Mouse (Mus musculus) liver, embryonic 11.5 days (tissue): ENCODE data around the gene Taf12. TPM values are rescaled to one million over a fixed set of nuclear protein-coding genes. Genes with fewer than 3 reads are reported as not detected.

Experiments used
- ATAC-seq: fragments of 200-750 bp; cut with Nextera tagmentation; replicated peaks from 2 replicates; pipeline ENCODE4 v1.8.0; 2017; ENCODE audit warnings: moderate number of reproducible peaks, mild to moderate bottlenecking, moderate TSS enrichment, moderate library complexity; ENCODE audit not compliant: low FRiP score
- DNase-seq: peaks from one replicate; pipeline ENCODE4 v3.0.0-alpha.2; 2017; ENCODE audit warnings: low spot score
- H3K27ac ChIP-seq: fragments of 300-500 bp; sonication (generic); 2 replicates; pipeline ENCODE4 v1.5.1; 2014; ENCODE audit warnings: mild to moderate bottlenecking, low read depth, low read length, control low read depth
- H3K27me3 ChIP-seq: fragments of 300-500 bp; sonication (generic); replicated peaks from 2 replicates; pipeline ENCODE4 v1.6.1; 2014; ENCODE audit warnings: low read length, mixed read lengths; ENCODE audit not compliant: control insufficient read depth, insufficient read depth
- H3K36me3 ChIP-seq: fragments of 300-500 bp; sonication (generic); 2 replicates; pipeline ENCODE4 v1.6.1; 2014; ENCODE audit warnings: mild to moderate bottlenecking, low read length, moderate library complexity, mixed read lengths; ENCODE audit not compliant: control insufficient read depth, insufficient read depth
- H3K4me1 ChIP-seq: fragments of 300-500 bp; sonication (generic); replicated peaks from 2 replicates; pipeline ENCODE4 v1.6.1; 2014; ENCODE audit warnings: low read length, mixed read lengths; ENCODE audit not compliant: control insufficient read depth, insufficient read depth
- H3K4me2 ChIP-seq: fragments of 300-500 bp; sonication (generic); 2 replicates; pipeline ENCODE4 v1.6.1; 2014; ENCODE audit warnings: mild to moderate bottlenecking, control low read depth, moderate library complexity
- H3K4me3 ChIP-seq: fragments of 300-500 bp; sonication (generic); 2 replicates; pipeline ENCODE4 v1.5.1; 2014; ENCODE audit warnings: low read depth, low read length, control low read depth
- H3K9ac ChIP-seq: fragments of 300-500 bp; sonication (generic); 2 replicates; pipeline ENCODE4 v1.6.1; 2014; ENCODE audit warnings: low read depth, low read length, control low read depth
- H3K9me3 ChIP-seq: fragments of 300-500 bp; sonication (generic); 2 replicates; pipeline ENCODE4 v1.6.1; 2016; ENCODE audit warnings: low read length, inconsistent platforms, mixed read lengths; ENCODE audit not compliant: control insufficient read depth
- WGBS: fragments of 180-500 bp; shearing (Covaris S2); extraction: QIAGEN DNeasy Blood & Tissue Kit; methylation state at CpG from one replicate; pipeline ENCODE4 v1.1.7; 2014; 5-methylcytosine and 5-hydroxymethylcytosine counted together
- polyA plus RNA-seq: library from polyadenylated mRNA; unstranded; fragments of >200 nt; fragmentation: Nextera tagmentation; extraction: Ambion mirVana; gene quantifications from 2 replicates; pipeline ENCODE4 v1.2.1, GENCODE M21; 2014

Gene Taf12
- polyA plus RNA-seq, 1 experiment from 2014 or later, result 80.2 TPM

DNA sequence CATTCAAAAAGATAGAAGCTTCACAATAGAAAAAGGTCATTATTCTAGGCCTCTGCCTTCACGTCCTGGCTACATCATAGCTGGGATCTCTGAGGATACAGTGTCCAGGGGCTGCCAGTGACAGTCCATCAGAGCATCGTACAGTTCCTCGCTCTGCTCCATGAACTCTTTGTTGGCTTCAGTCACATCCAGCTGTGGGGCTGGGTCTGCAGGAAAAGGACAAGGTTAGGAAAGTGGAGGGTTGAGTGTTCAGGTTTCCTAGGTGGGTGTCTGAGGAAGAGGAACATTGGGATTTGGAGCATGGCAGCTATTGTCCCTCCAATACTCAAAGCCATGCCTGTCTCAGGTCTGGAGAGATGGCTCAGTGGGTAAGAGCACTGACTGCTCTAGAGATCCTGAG is 37.6 kb downstream of the Taf12 start:
- Histone ChIP-seq H3K27me3 (no peaks in the 10 kb centered on the region), H3K4me3 (no peak overlapping the region), H3K9ac (no peak overlapping the region), H3K4me2 (no peak overlapping the region), H3K36me3 (peaks cover 27% of the 10 kb centered on the region), H3K4me1 (peaks cover 11% of the 10 kb centered on the region), H3K9me3 (no peaks in the 10 kb centered on the region), H3K27ac (no peak overlapping the region)
- ATAC-seq (peak; percentile 47; the same call in 1 of the 2 replicates), DNase-seq (peak; percentile 55)
- 36% methylated on average over 3 of the region's 3 CpGs for WGBS

DNA sequence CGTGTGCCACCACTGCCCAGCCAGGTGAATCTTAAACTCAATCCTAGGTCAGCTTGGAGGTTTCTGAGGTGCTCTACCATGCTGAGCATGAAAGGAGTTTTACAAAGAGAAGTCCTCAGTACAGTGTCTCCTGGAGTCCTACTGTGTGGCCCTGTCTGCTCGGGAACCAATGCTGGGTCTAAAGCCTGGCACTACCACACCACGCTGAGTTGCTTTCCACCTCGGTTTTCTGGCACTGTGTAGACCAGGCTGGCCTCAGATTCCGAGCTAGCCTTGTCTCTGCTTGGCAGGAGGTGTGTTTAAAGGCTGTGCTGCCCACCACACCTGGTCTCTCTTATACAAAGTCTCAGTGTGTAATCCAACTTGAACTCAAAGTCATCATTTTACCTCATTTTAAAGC is 38.5 kb downstream of the Taf12 start:
- Histone ChIP-seq H3K4me1 (peaks cover 11% of the 10 kb centered on the region), H3K9ac (no peak overlapping the region), H3K36me3 (peaks cover 30% of the 10 kb centered on the region), H3K4me2 (no peak overlapping the region), H3K27ac (no peak overlapping the region), H3K27me3 (no peaks in the 10 kb centered on the region), H3K4me3 (no peak overlapping the region), H3K9me3 (no peaks in the 10 kb centered on the region)
- 80% methylated on average over 5 of the region's 5 CpGs for WGBS
- DNase-seq (no peak), ATAC-seq (no peak)

DNA sequence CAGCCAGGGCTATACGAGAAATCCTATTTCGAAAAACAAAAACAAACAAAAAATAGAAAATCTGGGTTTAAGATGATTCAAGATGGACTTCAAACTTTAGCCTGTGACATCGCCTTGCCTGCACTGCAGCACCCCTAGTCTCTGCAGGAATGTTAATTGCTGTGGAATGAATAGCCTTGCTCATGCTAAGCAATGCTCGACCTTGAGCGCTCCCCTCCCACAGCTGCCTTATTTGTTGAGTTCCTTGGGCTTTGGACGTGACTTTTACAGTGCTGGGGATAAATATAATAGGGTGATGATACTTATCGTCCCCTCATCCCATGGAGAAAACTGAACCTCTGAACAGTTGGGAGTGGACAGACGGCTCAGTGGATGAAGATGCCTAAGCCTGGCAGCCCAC is 41.5 kb downstream of the Taf12 start:
- Histone ChIP-seq H3K27ac (no peak overlapping the region), H3K4me3 (no peak overlapping the region), H3K9me3 (no peaks in the 10 kb centered on the region), H3K4me1 (no peaks in the 10 kb centered on the region; the same call in 1 of the 2 replicates), H3K9ac (no peak overlapping the region), H3K4me2 (no peak overlapping the region), H3K36me3 (peaks cover 24% of the 10 kb centered on the region), H3K27me3 (no peaks in the 10 kb centered on the region)
- 94% methylated on average over 8 of the region's 8 CpGs for WGBS
- ATAC-seq (no peak), DNase-seq (no peak)

DNA sequence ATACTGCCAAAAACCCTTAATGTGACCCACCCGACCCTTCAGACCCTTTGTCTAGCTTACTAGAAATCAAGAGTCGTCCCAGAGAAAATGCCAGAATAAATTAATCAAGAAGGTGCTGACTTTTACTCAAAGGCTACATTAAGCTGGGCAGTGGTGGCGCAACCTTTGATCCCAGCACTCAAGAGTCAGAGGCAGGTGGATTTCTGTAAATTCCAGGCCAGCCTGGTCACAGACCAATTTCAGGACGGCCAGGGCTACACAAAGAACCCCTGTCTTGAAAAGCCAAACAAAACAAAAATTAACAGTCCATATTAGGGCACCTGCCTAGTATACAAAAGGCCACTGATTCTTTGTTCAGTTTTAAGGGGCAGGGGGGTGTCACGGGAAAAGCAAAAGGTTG is 52.3 kb downstream of the Taf12 start:
- DNase-seq (no peak), ATAC-seq (no peak)
- Histone ChIP-seq H3K27me3 (no peaks in the 10 kb centered on the region), H3K4me1 (peaks cover 8% of the 10 kb centered on the region), H3K9ac (no peak overlapping the region), H3K4me3 (no peak overlapping the region), H3K36me3 (peaks cover 9% of the 10 kb centered on the region), H3K27ac (no peak overlapping the region), H3K9me3 (no peaks in the 10 kb centered on the region), H3K4me2 (no peak overlapping the region)
- WGBS, result 82% methylated on average over 5 of the region's 5 CpGs

DNA sequence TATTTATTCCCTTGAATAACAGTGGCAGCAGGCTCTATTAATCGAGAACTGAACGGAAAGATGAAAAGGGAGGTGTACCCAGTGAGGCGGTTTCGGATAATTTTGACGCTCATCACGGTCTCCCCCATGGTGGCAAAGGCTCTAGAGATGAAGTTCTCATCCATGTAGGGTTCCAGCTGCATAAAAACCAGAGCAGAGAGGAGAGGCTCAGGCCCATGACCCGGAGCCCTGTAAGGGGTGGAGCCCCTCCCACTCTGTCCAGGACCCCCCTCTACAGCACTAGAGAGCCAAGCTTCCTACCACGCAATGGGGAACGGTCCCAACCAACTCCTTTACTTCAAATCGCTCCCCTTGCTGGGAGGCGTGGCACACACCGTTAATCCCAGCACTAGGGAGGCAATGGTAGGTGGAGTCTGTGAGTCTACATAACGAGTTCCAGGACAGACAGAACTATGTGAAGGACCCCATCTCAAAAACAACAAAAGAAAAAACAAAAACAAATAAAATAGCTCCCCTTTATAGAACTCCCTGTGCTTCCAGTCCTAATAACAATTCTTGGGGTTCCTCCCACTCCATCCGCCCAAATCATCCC is 54.3 kb downstream of the Taf12 start:
- peaks cover 22% of the 10 kb centered on the region for H3K36me3 ChIP-seq
- 43% methylated on average over 14 of the region's 14 CpGs for WGBS
- no peaks in the 10 kb centered on the region for H3K27me3 ChIP-seq
- ATAC-seq, result peak; percentile 15; the same call in 1 of the 2 replicates
- peak overlapping the region; percentile 70 for H3K4me3 ChIP-seq
- peak overlapping the region; percentile 92 for H3K4me2 ChIP-seq
- no peak overlapping the region; the same call in 1 of the 2 replicates for H3K27ac ChIP-seq
- peaks cover 8% of the 10 kb centered on the region for H3K4me1 ChIP-seq
- H3K9me3 ChIP-seq, result no peaks in the 10 kb centered on the region
- no peak for DNase-seq
- peak overlapping the region; percentile 87 for H3K9ac ChIP-seq

DNA sequence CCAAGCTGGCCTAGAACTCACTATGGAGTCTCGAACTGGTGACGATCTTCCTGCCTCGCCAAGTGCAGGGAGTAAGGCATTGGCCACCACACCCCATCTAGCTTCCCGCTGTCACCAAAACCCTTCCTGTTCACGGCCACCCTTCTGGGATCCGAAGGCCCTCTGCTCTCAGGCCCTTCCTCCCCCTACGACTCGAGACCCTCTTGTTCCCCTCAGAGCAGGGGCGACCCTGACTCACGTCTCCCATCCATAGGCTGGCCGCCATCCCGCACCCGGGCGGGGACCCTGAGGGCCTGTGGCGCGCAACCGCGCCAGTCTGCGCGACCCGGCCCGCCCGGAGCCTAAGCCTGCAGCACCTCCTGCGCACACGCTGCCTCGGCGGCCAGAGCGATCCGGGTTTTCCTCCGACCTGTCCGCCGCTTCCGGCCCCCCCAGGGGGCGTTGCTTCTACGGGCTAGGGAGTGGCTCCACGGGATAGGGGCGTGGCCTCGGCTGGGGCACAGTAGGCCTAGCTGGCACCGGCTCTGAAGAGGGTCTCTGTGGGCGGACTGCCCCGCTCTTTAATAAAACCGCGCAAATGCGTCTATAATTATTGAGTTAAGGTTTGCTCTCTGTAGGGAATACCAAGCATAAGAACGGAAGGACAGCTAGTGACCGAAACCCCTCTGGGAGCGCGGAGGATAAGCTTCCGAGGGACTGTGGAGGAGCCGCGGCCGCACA is 55.1 kb downstream of the Taf12 start, which contains the start of gene Trnau1ap:
TSS of gene Trnau1ap (minus strand) at position 424 of the 720 bp plus-strand sequence.
- H3K4me3 ChIP-seq, result peak within 1 kb of the TSS; percentile 70
- DNase-seq (peak; percentile 97), ATAC-seq (peak; percentile 96)
- peaks cover 27% of the 10 kb centered on the region for H3K36me3 ChIP-seq
- H3K9me3 ChIP-seq, result no peaks in the 10 kb centered on the region
- H3K27ac ChIP-seq, result peak within 1 kb of the TSS; percentile 91
- H3K4me2 ChIP-seq, result peak within 1 kb of the TSS; percentile 92
- H3K9ac ChIP-seq, result peak within 1 kb of the TSS; percentile 87
- H3K27me3 ChIP-seq, result no peaks in the 10 kb centered on the region
- H3K4me1 ChIP-seq, result peaks cover 8% of the 10 kb centered on the region
- 1% methylated on average over 52 of the region's 52 CpGs for WGBS

DNA sequence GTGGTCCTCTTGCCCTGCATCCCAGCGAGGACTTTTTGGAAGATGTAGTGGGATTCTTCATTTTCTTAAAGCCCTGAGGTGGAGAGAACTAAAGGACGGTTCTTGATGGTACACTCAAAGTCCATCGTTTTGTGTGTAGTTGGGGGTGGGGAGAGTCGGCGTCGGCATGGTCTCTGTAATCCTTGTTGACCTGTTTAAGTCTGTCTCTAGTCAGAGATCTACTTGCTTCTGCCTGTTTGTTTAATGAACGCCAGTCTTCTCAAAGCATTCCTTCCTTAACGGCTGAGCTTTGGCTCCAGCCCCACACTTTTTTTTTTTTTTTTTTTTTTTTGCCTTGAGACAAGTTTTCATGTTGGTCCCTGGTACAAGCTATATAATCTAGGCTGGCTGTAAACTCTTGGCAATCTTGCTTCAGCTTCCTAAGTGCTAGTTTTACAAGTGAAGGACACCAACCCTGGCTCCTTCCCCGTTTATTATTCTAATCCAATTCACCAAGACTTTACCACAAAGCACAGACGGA is 55.7 kb downstream of the Taf12 start:
- ATAC-seq (peak; percentile 6; the same call in 1 of the 2 replicates), DNase-seq (no peak)
- Histone ChIP-seq H3K9me3 (no peaks in the 10 kb centered on the region), H3K36me3 (peaks cover 31% of the 10 kb centered on the region), H3K4me1 (peaks cover 8% of the 10 kb centered on the region), H3K4me2 (peak overlapping the region; percentile 92), H3K9ac (peak overlapping the region; percentile 87), H3K27ac (peak overlapping the region; percentile 91; the same call in 1 of the 2 replicates), H3K4me3 (peak overlapping the region; percentile 70), H3K27me3 (no peaks in the 10 kb centered on the region)
- whole genome bisulfite sequencing, result 10% methylated on average over 10 of the region's 10 CpGs

DNA sequence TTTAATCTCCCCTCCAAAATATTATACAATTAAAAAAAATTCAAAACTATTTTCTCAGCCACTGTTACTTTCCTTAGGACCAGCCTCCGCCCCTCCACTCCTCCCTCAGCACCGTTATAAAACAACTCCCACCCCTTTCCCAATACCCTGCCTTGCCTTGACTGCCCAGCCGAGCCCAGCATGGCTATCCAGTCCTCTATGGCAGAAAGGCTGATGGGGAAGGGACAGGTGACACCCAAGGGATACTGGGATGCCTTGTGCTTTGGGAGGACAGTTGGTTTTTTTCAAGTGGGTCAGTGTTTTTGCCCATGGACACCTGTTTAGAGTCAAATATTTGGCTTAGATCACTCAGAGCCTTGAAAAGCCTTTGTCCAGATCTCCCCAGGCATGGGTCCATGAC is 57.8 kb downstream of the Taf12 start:
- Histone ChIP-seq H3K4me3 (no peak overlapping the region), H3K9me3 (no peaks in the 10 kb centered on the region), H3K27ac (no peak overlapping the region), H3K9ac (no peak overlapping the region), H3K4me2 (no peak overlapping the region), H3K4me1 (peaks cover 8% of the 10 kb centered on the region), H3K36me3 (peaks cover 41% of the 10 kb centered on the region), H3K27me3 (no peaks in the 10 kb centered on the region)
- no peak for DNase-seq
- WGBS, result 82% methylated on average over 3 of the region's 3 CpGs
- no peak for ATAC-seq
